9 mouse cellular contexts compared by ENCODE assay signal in the genomic region with DNA sequence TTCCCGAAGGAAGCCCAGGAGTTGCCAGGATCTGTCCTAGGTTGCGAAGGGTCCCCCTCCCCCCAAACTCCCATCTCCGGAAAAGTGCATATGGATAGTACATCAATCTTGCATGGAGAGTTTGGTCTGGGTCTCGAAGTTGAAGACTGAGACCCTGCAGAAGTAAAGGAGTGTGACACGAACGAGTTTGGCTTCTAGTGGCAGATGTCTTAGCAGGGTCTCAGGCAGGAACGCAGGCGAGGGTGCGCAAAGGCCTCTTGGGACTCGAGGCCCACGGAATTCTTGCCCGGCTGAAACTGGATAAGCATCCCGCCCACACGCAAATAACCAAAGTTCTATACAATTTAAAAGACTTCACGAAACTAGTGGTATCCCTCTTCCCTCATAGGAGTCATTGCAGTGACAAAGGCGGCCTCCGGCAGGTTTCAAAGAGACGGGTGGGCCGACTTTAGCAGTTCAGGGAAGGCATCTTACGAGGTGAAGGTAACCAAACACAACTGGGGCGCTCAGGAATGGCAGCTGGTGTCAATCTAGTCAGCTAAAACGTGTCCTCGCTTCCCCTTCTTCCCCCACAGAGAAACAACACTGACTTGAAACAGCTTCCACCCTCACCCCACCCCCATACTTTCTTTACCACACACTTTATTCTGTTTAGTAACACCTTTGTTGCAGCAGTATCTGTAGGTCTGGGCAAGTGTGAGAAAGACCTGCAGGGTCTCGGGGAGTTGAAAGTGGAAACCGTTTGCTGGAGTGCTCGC.
A peak's percentile ranks its signal among the peaks of the same experiment; 100 is the strongest.
DNase-seq lines count a peak whose midpoint lies in the region; ATAC-seq and TF ChIP-seq lines count a peak whose summit lies in the region.
"Had no signal": no experiment of that assay in that cellular context is flagged by ENCODE, and none has a peak within 500 bp of the region (broad histone marks: within the 10 kb centered on the region; RNA-seq: fewer than 3 reads in every experiment).

No protein-coding gene starts in this region.

- peak; percentile 9 for DNase-seq in kidney, adult 9 months
- DNase-seq in kidney, adult 18-20 months = no peak
- peak; percentile 26 for DNase-seq in ZHBTc4 (ENCODE audit: low read depth, low spot score)
- DNase-seq in heart, postnatal 0 days (ENCODE audit: low spot score) = no peak
- DNase-seq in thymus, postnatal 0 days (ENCODE audit: low spot score) = peak; percentile 67
- no peak for DNase-seq in gastrocnemius, postnatal 25 days
- DNase-seq in left cerebral cortex, postnatal 36 days (ENCODE audit: low spot score in 2 of 2) = no peak

- no peak for ATAC-seq in heart, postnatal 0 days (ENCODE audit: insufficient read depth, low read depth)

- peak overlapping the region; percentile 93 for H3K4me2 ChIP-seq in heart, postnatal 0 days (ENCODE audit: low read depth, low read length)

- no peaks in the 10 kb centered on the region for H3K9me3 ChIP-seq in heart, postnatal 0 days (replicated peaks; ENCODE audit: control insufficient read depth, low read length)

- H3K9ac ChIP-seq in heart, postnatal 0 days (replicated peaks; ENCODE audit: low read depth, low read length) = peak overlapping the region; percentile 31; the same call in 1 of the 2 replicates

- intact Hi-C loops in left cerebral cortex, postnatal 36 days (cut with DNase I) = loop anchor here (5.0 kb wide), 3 partner anchors 127 to 1563 kb away; a partner anchor contains a TSS

- 49% methylated on average over 26 of the region's 26 CpGs for WGBS in heart, postnatal 0 days
- 64% methylated on average over 25 of the region's 26 CpGs for WGBS in macrophage (ENCODE audit: missing documents)

- no peak for TF ChIP-seq CTCF in heart, postnatal 0 days (IDR thresholded peaks at IDR 0.05; ENCODE audit: low read depth)

- peak overlapping the region; percentile 86 for H3K4me3 ChIP-seq in heart, postnatal 0 days (ENCODE audit: low read depth, low read length)
- peak overlapping the region; percentile 40 for H3K4me3 ChIP-seq in macrophage (ENCODE audit: inconsistent target)
- H3K4me3 ChIP-seq: myocyte had no signal

- peaks cover 16% of the 10 kb centered on the region for H3K27me3 ChIP-seq in heart, postnatal 0 days (ENCODE audit: control insufficient read depth, insufficient read depth, low read length)

- peaks cover 22% of the 10 kb centered on the region for H3K4me1 ChIP-seq in heart, postnatal 0 days (ENCODE audit: control insufficient read depth, insufficient read depth)

- TF ChIP-seq EP300 in heart, postnatal 0 days (IDR thresholded peaks at IDR 0.05; ENCODE audit: low read depth) = no peak

- peak overlapping the region; percentile 98; the same call in 1 of the 2 replicates for H3K27ac ChIP-seq in heart, postnatal 0 days (ENCODE audit: low read depth)
- H3K27ac ChIP-seq in macrophage = peak overlapping the region; percentile 93

- peaks cover 19% of the 10 kb centered on the region for H3K79me2 ChIP-seq in macrophage (ENCODE audit: inconsistent target)

- H3K36me3 ChIP-seq in heart, postnatal 0 days (replicated peaks; ENCODE audit: control insufficient read depth, insufficient read depth, low read length) = no peaks in the 10 kb centered on the region
- H3K36me3 ChIP-seq in macrophage (ENCODE audit: inconsistent target) = no peaks in the 10 kb centered on the region

Comparison
In these comparisons a context has a peak if more than half of its experiments do, and no peak if none do; other contexts are left out.
1. DNase-seq: peak in kidney, adult 9 months (single experiment), ZHBTc4 (single experiment) and thymus, postnatal 0 days (single experiment); none in kidney, adult 18-20 months (single experiment), heart, postnatal 0 days (single experiment), gastrocnemius, postnatal 25 days (single experiment) and left cerebral cortex, postnatal 36 days (0 of 2).